9 mouse cellular contexts compared by ENCODE assay signal in genomic region chr6:114041097-114041910, GRCm38 (mm10). TPM values are rescaled to one million over a fixed set of nuclear protein-coding genes. Genes with fewer than 3 reads are reported as not detected.
DNase-seq lines count a peak whose midpoint lies in the region; ATAC-seq lines count a peak whose summit lies in the region.
"Had no signal": no experiment of that assay in that cellular context is flagged by ENCODE, and none has a peak within 500 bp of the region (broad histone marks: within the 10 kb centered on the region; RNA-seq: fewer than 3 reads in every experiment).

No protein-coding gene starts in this region.

- no peak overlapping the region for H3K27ac ChIP-seq in heart, embryonic 14.5 days (replicated peaks in 1 of 2; ENCODE audit: control insufficient read depth in 1 of 2, insufficient read depth in 1 of 2, low read depth in 2 of 2, low read length in 2 of 2)
- no peak overlapping the region for H3K27ac ChIP-seq in midbrain, embryonic 15.5 days

- no peak for ATAC-seq in heart, embryonic 14.5 days (ENCODE audit: insufficient number of reproducible peaks, insufficient read depth, low FRiP score, low read depth)
- peak; percentile 57 for ATAC-seq in midbrain, embryonic 15.5 days (replicated peaks)
- ATAC-seq in activated CD4-positive, CD25-positive, alpha-beta regulatory T cell, adult 4 months, result no peak

- H3K4me1 ChIP-seq in heart, embryonic 14.5 days (ENCODE audit: control insufficient read depth in 2 of 2, insufficient read depth in 2 of 2, low read length in 2 of 2), result no peaks in the 10 kb centered on the region
- peaks cover 7% of the 10 kb centered on the region; the same call in 1 of the 2 replicates for H3K4me1 ChIP-seq in midbrain, embryonic 15.5 days

- 3% methylated on average over 26 of the region's 39 CpGs for WGBS in heart, embryonic 14.5 days
- WGBS in midbrain, embryonic 15.5 days, result 2% methylated on average over 39 of the region's 39 CpGs

- peak overlapping the region; percentile 46 to 51 for H3K4me3 ChIP-seq in heart, embryonic 14.5 days (ENCODE audit: control insufficient read depth in 1 of 2, insufficient read depth in 1 of 2, low read depth in 1 of 2, low read length in 2 of 2)
- H3K4me3 ChIP-seq in midbrain, embryonic 15.5 days, result peak overlapping the region; percentile 69

- DNase-seq in left cerebral cortex, adult 18-20 months (ENCODE audit: low spot score in 2 of 2), result peak; percentile 49 to 63
- DNase-seq in left cerebral cortex, postnatal 14 days (ENCODE audit: low spot score in 2 of 2), result no peak
- DNase-seq in cerebellum, adult 9-10 months, result peak; percentile 92
- peak; percentile 18 for DNase-seq in kidney, postnatal 14 days
- DNase-seq in urinary bladder, adult 2 months (ENCODE audit: low spot score), result no peak

- intact Hi-C loops in left cerebral cortex, postnatal 14 days (cut with DNase I), result no loop called here

- H3K4me2 ChIP-seq in heart, embryonic 14.5 days (ENCODE audit: low read length), result peak overlapping the region; percentile 86
- peak overlapping the region; percentile 94 for H3K4me2 ChIP-seq in midbrain, embryonic 15.5 days

- peak overlapping the region; percentile 60; the same call in 1 of the 2 replicates for H3K9ac ChIP-seq in heart, embryonic 14.5 days (ENCODE audit: low read length)
- peak overlapping the region; percentile 78 for H3K9ac ChIP-seq in midbrain, embryonic 15.5 days

- H3K27me3 ChIP-seq in heart, embryonic 14.5 days (ENCODE audit: control insufficient read depth, insufficient read depth, low read length), result peaks cover 76% of the 10 kb centered on the region
- H3K27me3 ChIP-seq in midbrain, embryonic 15.5 days (replicated peaks), result peaks cover 33% of the 10 kb centered on the region

- H3K36me3 ChIP-seq in heart, embryonic 14.5 days (ENCODE audit: control insufficient read depth, insufficient read depth, low read length), result no peaks in the 10 kb centered on the region
- H3K36me3 ChIP-seq in midbrain, embryonic 15.5 days (replicated peaks), result no peaks in the 10 kb centered on the region
- H3K36me3 ChIP-seq: G1E had no signal

- no peaks in the 10 kb centered on the region for H3K9me3 ChIP-seq in heart, embryonic 14.5 days (ENCODE audit: control insufficient read depth, low read length)
- no peaks in the 10 kb centered on the region for H3K9me3 ChIP-seq in midbrain, embryonic 15.5 days

RNA-seq across cellular contexts. Expression of gene Atp2b2, which starts 1.1 kb away (rescaled TPM):
- 100 to 1,000 TPM; 569 to 617 TPM for total RNA-seq in left cerebral cortex, adult 18-20 months (2021)
- total RNA-seq in left cerebral cortex, postnatal 14 days (2021), result 100 to 1,000 TPM; 603 to 682 TPM
- 0.18 and 0.30 TPM in 2 replicates for polyA plus RNA-seq in heart, embryonic 14.5 days (2014; fragmentation: Nextera tagmentation; extraction: Ambion mirVana)
- polyA plus RNA-seq in midbrain, embryonic 15.5 days (2015; fragmentation: Nextera tagmentation; extraction: Ambion mirVana), result 25.9 and 26.8 TPM in 2 replicates
- polyA plus RNA-seq in urinary bladder, adult 2 months (2012; rRNA removed), result 0.19 and 0.43 TPM in 2 replicates
- under 1 TPM in 1 of 2 experiments, not detected in 1; 0.05 TPM for polyA plus RNA-seq in activated CD4-positive, CD25-positive, alpha-beta regulatory T cell, adult 4 months (2017; shearing (Covaris generic))
- polyA plus RNA-seq: G1E had no signal

Comparison
In these comparisons a context has a peak if more than half of its experiments do, and no peak if none do; other contexts are left out.
1. DNase-seq: peak in left cerebral cortex, adult 18-20 months (2 of 2), cerebellum, adult 9-10 months (single experiment) and kidney, postnatal 14 days (single experiment); none in left cerebral cortex, postnatal 14 days (0 of 2) and urinary bladder, adult 2 months (single experiment).
2. RNA of gene Atp2b2, which starts 1.1 kb away (polyA plus RNA-seq): 25.9 to 26.8 TPM in midbrain, embryonic 15.5 days; 0.19 to 0.43 TPM in urinary bladder, adult 2 months, 0.18 to 0.30 TPM in heart, embryonic 14.5 days and 0.05 TPM in activated CD4-positive, CD25-positive, alpha-beta regulatory T cell, adult 4 months; every median in the first group is over 10 times any median in the second.